Mouse (Mus musculus) intestine, embryonic 15.5 days (tissue): Measurements from ENCODE around the gene Ms4a6c. TPM values are rescaled to one million over a fixed set of nuclear protein-coding genes. Genes with fewer than 3 reads are reported as not detected.
A peak's percentile ranks its signal among the peaks of the same experiment; 100 is the strongest.
"Not testable (repeated sequence)": the region's sequence is repeated elsewhere in the genome, so short reads cannot be mapped to it uniquely, and the experiment has no call there.

Experiments used
- ATAC-seq: fragments of 200-750 bp; cut with Nextera tagmentation; 2 replicates; pipeline ENCODE4 v1.8.0; 2017; ENCODE audit warnings: moderate TSS enrichment, moderate library complexity
- H3K27ac ChIP-seq: fragments of 300-500 bp; sonication (generic); 2 replicates; pipeline ENCODE4 v1.5.1; 2015; ENCODE audit warnings: mild to moderate bottlenecking, inconsistent platforms
- H3K27me3 ChIP-seq: fragments of 300-500 bp; sonication (generic); replicated peaks from 2 replicates; pipeline ENCODE4 v1.6.1; 2015; ENCODE audit warnings: inconsistent platforms
- H3K36me3 ChIP-seq: fragments of 300-500 bp; sonication (generic); 2 replicates; pipeline ENCODE4 v1.6.1; 2015; ENCODE audit warnings: inconsistent platforms
- H3K4me1 ChIP-seq: fragments of 300-500 bp; sonication (generic); replicated peaks from 2 replicates; pipeline ENCODE4 v1.6.1; 2015; ENCODE audit warnings: inconsistent platforms
- H3K4me2 ChIP-seq: fragments of 300-500 bp; sonication (generic); replicated peaks from 2 replicates; pipeline ENCODE4 v1.6.1; 2015; ENCODE audit warnings: mild to moderate bottlenecking, inconsistent platforms
- H3K4me3 ChIP-seq: fragments of 300-500 bp; sonication (generic); replicated peaks from 2 replicates; pipeline ENCODE4 v1.5.1; 2015; ENCODE audit warnings: inconsistent platforms
- H3K9ac ChIP-seq: fragments of 300-500 bp; sonication (generic); 2 replicates; pipeline ENCODE4 v1.6.1; 2015; ENCODE audit warnings: inconsistent platforms
- H3K9me3 ChIP-seq: fragments of 300-500 bp; sonication (generic); 2 replicates; pipeline ENCODE4 v1.6.1; 2016; ENCODE audit warnings: inconsistent platforms
- WGBS: fragments of 180-500 bp; shearing (Covaris S2); methylation state at CpG from one replicate; pipeline ENCODE4 v1.1.7; 2015; 5-methylcytosine and 5-hydroxymethylcytosine counted together
- polyA plus RNA-seq: library from polyadenylated mRNA; unstranded; fragments of >200 nt; fragmentation: Nextera tagmentation; extraction: Ambion mirVana; gene quantifications from 2 replicates; pipeline ENCODE4 v1.2.1, GENCODE M21; 2015

The Ms4a6c gene
- polyA plus RNA-seq = 10.4 and 10.6 TPM in 2 replicates

- H3K9me3 ChIP-seq, H3K36me3 ChIP-seq, H3K27ac ChIP-seq, H3K9ac ChIP-seq, H3K4me3 ChIP-seq, ATAC-seq, H3K4me1 ChIP-seq, H3K4me2 ChIP-seq, H3K27me3 ChIP-seq: not testable (repeated sequence)
- WGBS = 82% methylated on average over 4 of the region's 4 CpGs
These were observed at the start of gene Ms4a6c for GRCm38 (mm10) chr19:11469215-11469614. Gene Ms4a6c, plus strand, starts transcription at chr19:11469366.

GRCm38 (mm10) chr19:11431209-11431608 lies 38.0 kb upstream of the Ms4a6c start:
- WGBS = 90% methylated on average over 1 of the region's 1 CpGs
- not testable (repeated sequence) for H3K4me1 ChIP-seq, H3K4me3 ChIP-seq, H3K27me3 ChIP-seq, H3K4me2 ChIP-seq, ATAC-seq, H3K9me3 ChIP-seq, H3K9ac ChIP-seq, H3K27ac ChIP-seq, H3K36me3 ChIP-seq

- ATAC-seq = no peak
- WGBS = 91% methylated on average over 4 of the region's 4 CpGs
- Histone ChIP-seq H3K36me3 (no peaks in the 10 kb centered on the region), H3K9me3 (no peaks in the 10 kb centered on the region), H3K4me3 (no peak overlapping the region), H3K4me2 (no peak overlapping the region), H3K27me3 (no peaks in the 10 kb centered on the region), H3K27ac (no peak overlapping the region), H3K4me1 (no peaks in the 10 kb centered on the region), H3K9ac (no peak overlapping the region)
These were observed 33.9 kb upstream of the Ms4a6c start for GRCm38 (mm10) chr19:11435058-11435834.

- Histone ChIP-seq H3K4me3 (no peak within 1 kb of the TSS), H3K9ac (no peak within 1 kb of the TSS), H3K4me2 (no peak within 1 kb of the TSS), H3K4me1 (no peaks in the 10 kb centered on the region), H3K9me3 (no peaks in the 10 kb centered on the region), H3K27ac (no peak within 1 kb of the TSS), H3K36me3 (no peaks in the 10 kb centered on the region), H3K27me3 (no peaks in the 10 kb centered on the region)
- no peak for ATAC-seq
These were observed 25.8 kb upstream of the Ms4a6c start, which contains the start of gene Ms4a4b for GRCm38 (mm10) chr19:11443338-11443737. Gene Ms4a4b, plus strand, starts transcription at chr19:11443553.

- no peaks in the 10 kb centered on the region for H3K4me1 ChIP-seq
- H3K27me3 ChIP-seq = no peaks in the 10 kb centered on the region
- H3K9ac ChIP-seq = no peak overlapping the region
- H3K27ac ChIP-seq = no peak overlapping the region
- H3K36me3 ChIP-seq = no peaks in the 10 kb centered on the region
- no peak overlapping the region for H3K4me3 ChIP-seq
- ATAC-seq = no peak
- 73% methylated on average over 5 of the region's 5 CpGs for WGBS
- no peaks in the 10 kb centered on the region for H3K9me3 ChIP-seq
- no peak overlapping the region for H3K4me2 ChIP-seq
These were observed 25.2 kb upstream of the Ms4a6c start for GRCm38 (mm10) chr19:11443964-11444363.

- no peak overlapping the region for H3K4me2 ChIP-seq
- H3K36me3 ChIP-seq = no peaks in the 10 kb centered on the region
- no peak overlapping the region for H3K4me3 ChIP-seq
- no peak for ATAC-seq
- no peak overlapping the region for H3K27ac ChIP-seq
- 82% methylated on average over 2 of the region's 2 CpGs for WGBS
- H3K9me3 ChIP-seq = no peaks in the 10 kb centered on the region
- H3K9ac ChIP-seq = no peak overlapping the region
- no peaks in the 10 kb centered on the region for H3K4me1 ChIP-seq
- H3K27me3 ChIP-seq = no peaks in the 10 kb centered on the region
These were observed 21.9 kb upstream of the Ms4a6c start for GRCm38 (mm10) chr19:11447238-11447637.

- not testable (repeated sequence) for H3K27ac ChIP-seq, H3K27me3 ChIP-seq, H3K4me3 ChIP-seq, H3K4me2 ChIP-seq, H3K9me3 ChIP-seq, ATAC-seq, H3K9ac ChIP-seq, H3K4me1 ChIP-seq, H3K36me3 ChIP-seq
- WGBS = 73% methylated on average over 4 of the region's 4 CpGs
These were observed 10.1 kb upstream of the Ms4a6c start for GRCm38 (mm10) chr19:11459041-11459440.

GRCm38 (mm10) chr19:11464795-11465194 lies 4.4 kb upstream of the Ms4a6c start:
- WGBS = 63% methylated on average over 1 of the region's 1 CpGs
- H3K9ac ChIP-seq, ATAC-seq, H3K4me3 ChIP-seq, H3K27ac ChIP-seq, H3K9me3 ChIP-seq, H3K4me2 ChIP-seq, H3K4me1 ChIP-seq, H3K36me3 ChIP-seq, H3K27me3 ChIP-seq: not testable (repeated sequence)

- 47% methylated on average over 5 of the region's 5 CpGs for WGBS
- no peak overlapping the region for H3K27ac ChIP-seq
- H3K4me1 ChIP-seq = no peaks in the 10 kb centered on the region
- no peak overlapping the region for H3K4me2 ChIP-seq
- no peaks in the 10 kb centered on the region for H3K9me3 ChIP-seq
- peak; percentile 34; the same call in 1 of the 2 replicates for ATAC-seq
- no peaks in the 10 kb centered on the region for H3K36me3 ChIP-seq
- H3K4me3 ChIP-seq = no peak overlapping the region
- H3K27me3 ChIP-seq = no peaks in the 10 kb centered on the region
- no peak overlapping the region for H3K9ac ChIP-seq
These were observed 2.7 kb upstream of the Ms4a6c start for GRCm38 (mm10) chr19:11466471-11466870.

GRCm38 (mm10) chr19:11468361-11468760 lies 805 bp upstream of the Ms4a6c start:
- not testable (repeated sequence) for H3K36me3 ChIP-seq, H3K4me1 ChIP-seq, H3K9me3 ChIP-seq, H3K4me2 ChIP-seq, H3K4me3 ChIP-seq, H3K27me3 ChIP-seq, ATAC-seq, H3K9ac ChIP-seq, H3K27ac ChIP-seq
- 47% methylated on average over 1 of the region's 1 CpGs for WGBS

GRCm38 (mm10) chr19:11479714-11480113 lies 10.5 kb downstream of the Ms4a6c start:
- no peak for ATAC-seq
- no peak overlapping the region for H3K4me2 ChIP-seq
- 89% methylated on average over 2 of the region's 2 CpGs for WGBS
- H3K9me3 ChIP-seq = no peaks in the 10 kb centered on the region
- H3K27ac ChIP-seq = no peak overlapping the region
- no peaks in the 10 kb centered on the region for H3K4me1 ChIP-seq
- no peaks in the 10 kb centered on the region for H3K36me3 ChIP-seq
- H3K27me3 ChIP-seq = no peaks in the 10 kb centered on the region
- H3K4me3 ChIP-seq = no peak overlapping the region
- H3K9ac ChIP-seq = no peak overlapping the region

- 86% methylated on average over 2 of the region's 2 CpGs for whole genome bisulfite sequencing
- Histone ChIP-seq H3K27me3 (no peaks in the 10 kb centered on the region), H3K4me1 (no peaks in the 10 kb centered on the region), H3K9ac (no peak overlapping the region), H3K27ac (no peak overlapping the region), H3K4me3 (no peak overlapping the region), H3K9me3 (no peaks in the 10 kb centered on the region), H3K4me2 (no peak overlapping the region), H3K36me3 (no peaks in the 10 kb centered on the region)
- ATAC-seq = no peak
These were observed 13.5 kb downstream of the Ms4a6c start for GRCm38 (mm10) chr19:11482684-11483083.

- no peaks in the 10 kb centered on the region for H3K9me3 ChIP-seq
- H3K4me3 ChIP-seq = no peak overlapping the region
- no peak for ATAC-seq
- H3K36me3 ChIP-seq = no peaks in the 10 kb centered on the region
- 57% methylated on average over 4 of the region's 4 CpGs for WGBS
- H3K9ac ChIP-seq = no peak overlapping the region
- no peaks in the 10 kb centered on the region for H3K4me1 ChIP-seq
- H3K27ac ChIP-seq = no peak overlapping the region
- H3K4me2 ChIP-seq = no peak overlapping the region
- no peaks in the 10 kb centered on the region for H3K27me3 ChIP-seq
These were observed 14.8 kb downstream of the Ms4a6c start for GRCm38 (mm10) chr19:11483941-11484340.
